Mouse (Mus musculus) urinary bladder, postnatal 14 days (tissue): ENCODE data around the gene Gm9803.
"Not testable (repeated sequence)": the region's sequence is repeated elsewhere in the genome, so short reads cannot be mapped to it uniquely, and the experiment has no call there.

Experiments
- DNase-seq: peaks from one replicate; pipeline ENCODE4 v3.0.0; 2021; ENCODE audit warnings: low spot score

Gene Gm9803

GRCm38 (mm10) chr10:43523931-43524330 lies at the start of gene Gm9803:
Gene Gm9803 (plus strand): TSS chr10:43524084.
- DNase-seq, result not testable (repeated sequence)

DNA sequence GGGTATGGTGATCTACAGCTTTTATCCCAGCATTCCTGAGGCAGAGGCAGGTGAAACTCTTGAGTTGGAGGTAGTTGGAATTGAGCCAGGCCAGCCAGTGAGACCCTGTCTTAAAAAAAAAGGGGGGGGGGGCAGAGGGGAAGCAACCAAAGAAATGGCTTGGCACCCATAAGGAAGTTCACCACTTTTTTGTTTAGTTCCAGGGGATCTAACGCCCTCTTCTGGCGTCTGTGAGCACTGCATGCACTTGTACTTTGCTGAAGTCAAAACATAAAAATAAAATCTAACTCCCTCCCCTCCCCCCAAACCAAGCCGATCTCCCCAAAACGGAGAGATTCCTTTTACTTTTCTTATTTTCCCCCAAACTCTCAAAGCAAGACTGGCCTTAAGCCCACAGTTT lies 48.5 kb upstream of the Gm9803 start:
- DNase-seq, result no peak

- no peak for DNase-seq
Observed at GRCm38 (mm10) chr10:43477459-43477858, 46.4 kb upstream of the Gm9803 start.

DNA sequence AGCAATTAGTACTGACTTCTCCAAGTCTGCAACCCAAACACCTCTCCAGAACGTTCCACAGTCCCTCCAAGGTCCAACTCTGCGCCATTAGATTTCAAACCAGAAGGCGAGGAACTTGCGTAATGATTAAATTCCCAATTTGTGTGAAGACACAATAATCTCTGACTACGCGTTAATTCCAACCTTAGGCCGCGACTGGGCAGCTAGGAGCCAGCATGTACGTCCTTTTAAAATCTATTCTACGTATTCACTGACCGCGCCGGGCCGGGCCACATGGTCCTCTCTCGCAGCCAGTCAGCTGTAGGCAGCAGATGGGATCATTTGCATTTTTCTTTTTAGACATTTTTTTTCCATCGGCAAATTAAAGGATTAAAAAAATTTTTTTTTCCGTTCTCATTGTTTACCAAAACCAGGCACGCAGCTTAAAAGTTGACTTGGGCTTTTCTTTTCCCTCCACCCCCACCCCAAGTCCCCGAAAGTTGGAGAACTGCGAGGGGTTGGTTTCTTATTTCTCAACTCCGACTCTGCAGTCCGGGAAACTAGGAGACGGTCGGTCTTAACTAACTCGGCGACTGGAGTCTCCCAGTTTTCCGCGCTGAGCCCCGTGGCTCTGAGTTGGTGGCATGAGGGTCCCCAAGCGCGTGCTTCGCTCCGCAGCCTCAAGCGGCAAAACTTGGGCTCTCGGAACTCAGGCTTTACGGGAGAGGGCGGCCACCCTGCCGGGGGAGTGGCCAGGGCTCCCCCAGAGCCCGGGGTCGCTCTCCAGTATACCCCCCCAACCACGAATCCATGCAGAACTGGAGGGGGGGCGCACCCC lies 45.8 kb upstream of the Gm9803 start:
- DNase-seq, result peak; percentile 52

DNA sequence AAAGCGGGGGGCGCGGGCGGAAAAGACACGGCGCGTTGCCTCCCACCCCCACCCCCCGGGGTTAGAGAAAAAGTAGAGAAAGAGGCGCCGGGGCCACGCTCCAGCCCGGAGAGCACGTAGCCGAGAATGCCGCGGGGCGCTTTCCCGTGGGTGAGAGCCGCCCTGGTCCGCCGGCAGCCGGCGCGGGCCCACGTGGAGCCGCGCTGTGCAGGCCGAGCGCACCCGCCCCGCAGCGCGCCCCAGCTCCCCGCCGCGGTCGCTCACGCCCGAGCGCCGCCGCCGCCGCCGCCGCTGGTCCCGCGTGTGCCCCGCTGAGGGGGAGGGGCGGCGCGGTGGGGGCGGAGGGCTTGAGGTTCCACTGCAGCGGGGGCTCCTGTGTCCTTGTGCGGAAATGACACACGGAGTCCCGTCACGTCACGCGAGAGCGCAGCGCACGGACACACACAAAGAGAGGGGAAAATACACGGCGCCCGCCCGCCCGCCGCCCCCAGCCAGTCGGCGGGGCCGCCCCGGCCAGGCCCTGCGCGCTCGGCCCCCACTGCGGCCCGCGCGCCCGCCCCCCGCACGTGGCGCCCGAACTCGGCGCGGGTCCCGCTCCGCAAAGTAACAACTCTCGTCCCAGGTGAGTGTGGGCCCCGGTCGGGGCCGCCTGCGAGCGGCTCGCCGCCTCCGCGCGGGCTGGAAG lies 45.0 kb upstream of the Gm9803 start, which contains the start of gene Bend3:
Gene Bend3, plus strand, starts transcription at position 81 of the 685 bp plus-strand sequence.
- peak; percentile 44 for DNase-seq

DNA sequence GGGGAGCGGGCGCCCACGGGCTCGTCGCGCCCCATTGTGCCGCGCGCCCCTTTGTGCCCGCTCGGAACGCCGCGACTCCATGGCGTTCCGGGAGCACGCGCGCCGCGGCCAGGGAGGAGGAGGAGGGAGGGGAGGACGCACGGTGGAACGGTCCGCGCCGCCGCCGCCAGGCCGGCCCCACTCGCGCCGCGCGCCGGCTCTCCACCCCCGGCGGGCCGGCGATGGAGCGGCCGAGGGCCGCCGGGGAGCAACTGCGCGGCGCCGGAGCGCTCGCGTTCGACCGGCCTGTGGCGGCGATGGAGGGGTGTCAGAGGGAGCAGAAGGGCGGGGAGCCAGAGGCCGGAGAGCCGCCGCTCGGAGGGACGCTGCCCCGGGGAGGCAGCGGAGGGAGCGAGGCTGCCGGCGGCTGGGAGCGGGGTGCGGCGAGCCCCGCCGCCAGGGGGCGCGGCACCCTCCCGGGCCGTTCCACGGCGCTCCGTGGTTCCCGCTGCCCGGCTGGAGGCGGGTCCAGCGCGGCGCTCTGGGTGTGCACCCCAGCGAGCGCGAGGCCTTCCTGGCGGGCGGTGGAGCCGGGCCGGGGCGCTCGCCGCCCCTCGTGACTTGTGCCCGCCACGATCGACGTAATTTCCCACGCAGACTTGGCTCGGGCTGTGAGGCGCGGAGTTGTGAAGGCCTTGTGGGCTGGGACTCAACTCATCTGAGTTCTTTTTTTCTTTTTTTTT lies 44.3 kb upstream of the Gm9803 start:
- peak; percentile 86 for DNase-seq

GRCm38 (mm10) chr10:43480227-43480849 lies 43.5 kb upstream of the Gm9803 start:
- DNase-seq, result no peak

- DNase-seq, result no peak
Observed at GRCm38 (mm10) chr10:43481179-43481578, 42.7 kb upstream of the Gm9803 start.

- no peak for DNase-seq
Observed at GRCm38 (mm10) chr10:43482021-43482420, 41.9 kb upstream of the Gm9803 start.

GRCm38 (mm10) chr10:43483426-43483995 lies 40.4 kb upstream of the Gm9803 start:
- no peak for DNase-seq

DNA sequence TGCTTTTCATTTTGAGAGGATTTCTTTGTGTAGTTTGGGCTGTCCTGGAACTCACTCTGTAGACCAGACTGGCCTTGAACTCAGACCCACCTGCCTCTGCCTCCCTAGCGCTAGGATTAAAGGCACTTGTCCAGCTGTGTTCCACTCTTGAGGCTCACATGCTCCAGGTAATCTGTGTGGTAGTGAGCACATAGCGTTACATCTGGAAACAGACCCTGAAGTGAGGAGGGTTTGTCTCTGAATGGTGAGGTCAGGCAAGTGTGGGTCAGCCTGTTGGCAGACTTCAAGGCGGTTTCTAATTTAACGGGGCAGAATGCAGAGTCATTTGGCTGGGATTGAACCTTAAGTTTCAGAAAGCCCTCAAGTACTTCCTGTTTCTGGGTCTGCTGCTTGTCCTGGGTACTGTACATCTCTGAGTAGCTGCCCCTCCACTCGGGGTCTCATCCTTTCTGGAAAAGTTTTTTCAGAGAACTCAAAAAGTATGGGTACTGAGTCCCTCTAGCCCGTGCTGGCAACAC lies 38.1 kb upstream of the Gm9803 start:
- no peak for DNase-seq

DNA sequence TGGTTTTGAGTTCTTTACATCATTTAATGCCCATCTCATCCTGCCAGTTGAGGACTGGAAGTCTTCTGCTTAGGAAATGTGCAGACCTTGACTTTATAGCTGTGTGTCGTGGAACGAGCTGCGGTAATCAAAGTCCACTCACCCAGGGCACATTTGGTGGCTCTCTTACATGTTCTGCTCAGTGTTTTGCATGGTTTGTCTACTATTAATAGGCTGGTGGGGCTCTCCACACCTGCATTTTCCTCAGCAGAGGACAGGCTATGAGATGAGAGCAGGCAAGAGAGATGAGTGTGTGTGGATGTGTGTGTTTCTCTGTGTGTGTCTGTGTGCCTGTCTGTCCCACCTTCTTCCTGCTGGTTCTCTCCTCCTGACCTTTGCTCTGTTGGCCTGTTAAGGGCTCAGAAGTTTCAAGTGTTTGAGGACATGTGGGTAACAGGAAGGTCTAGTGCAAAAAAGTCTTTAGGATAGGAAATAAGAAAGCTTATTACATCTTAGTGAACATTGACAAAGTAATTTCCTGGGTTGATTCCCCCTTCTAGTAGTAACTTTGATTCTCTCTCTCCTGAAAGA lies 36.4 kb upstream of the Gm9803 start:
- DNase-seq, result no peak

DNA sequence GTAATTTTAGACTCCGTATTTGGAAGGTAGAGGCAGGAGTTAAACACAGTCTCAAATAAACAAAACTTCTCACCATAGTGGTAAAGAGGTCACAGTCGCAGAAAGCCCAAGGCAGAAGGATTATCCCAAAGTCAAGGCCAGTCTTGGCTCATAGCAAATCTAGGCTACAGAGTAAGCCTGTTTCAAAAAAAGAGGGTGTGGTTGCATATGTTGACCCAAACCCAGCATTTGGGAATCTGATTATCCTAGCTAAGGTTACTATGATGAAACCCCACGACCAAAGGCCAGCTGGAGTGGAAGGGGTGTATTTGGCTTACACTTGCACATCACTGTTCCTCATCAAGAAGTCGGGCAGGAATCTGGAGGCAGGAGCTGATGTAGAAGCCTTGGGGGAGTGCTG lies 35.6 kb upstream of the Gm9803 start:
- DNase-seq, result no peak

GRCm38 (mm10) chr10:43489139-43489538 lies 34.7 kb upstream of the Gm9803 start:
- no peak for DNase-seq

DNA sequence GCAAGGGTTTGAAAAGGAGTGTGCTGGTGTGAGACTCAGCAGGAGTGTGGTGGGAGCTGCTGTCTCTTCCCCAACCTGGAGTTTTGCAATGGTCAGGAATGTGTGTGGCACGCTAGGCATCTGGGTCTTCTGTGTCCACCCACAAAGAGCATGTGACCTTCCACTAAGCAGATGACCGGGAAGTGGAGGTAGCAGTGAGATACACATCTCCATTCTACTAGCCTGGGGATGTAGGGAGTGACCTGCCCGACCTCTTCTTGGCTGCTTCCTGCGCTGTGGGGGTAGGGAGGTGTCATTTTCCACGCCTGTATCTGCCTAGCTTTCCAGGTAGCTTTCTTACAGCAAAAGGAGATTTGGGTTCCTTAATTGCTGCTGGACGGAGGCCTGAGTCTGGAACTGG lies 34.3 kb upstream of the Gm9803 start:
- no peak for DNase-seq

DNA sequence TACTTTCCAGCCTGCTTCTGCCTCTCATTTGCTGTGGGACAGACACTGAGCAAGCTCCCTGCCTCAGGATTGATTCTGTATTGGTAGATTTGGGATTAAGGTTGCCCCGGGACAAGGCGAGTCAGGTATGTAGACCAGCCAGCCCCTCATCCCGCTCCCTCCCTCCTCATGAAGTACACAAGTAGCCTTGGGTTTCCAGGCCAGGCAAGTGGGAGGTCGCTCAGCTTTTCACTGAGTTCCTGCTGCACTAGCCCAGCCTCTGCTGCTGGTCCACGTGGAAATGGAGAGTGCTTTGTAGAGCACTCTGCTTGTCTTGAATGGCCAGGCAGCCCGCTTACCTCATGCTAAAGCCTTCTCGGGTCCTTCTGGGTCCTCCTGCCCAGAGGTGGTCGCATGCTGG lies 33.9 kb upstream of the Gm9803 start:
- DNase-seq, result no peak

- no peak for DNase-seq
Observed at GRCm38 (mm10) chr10:43490846-43491245, 33.0 kb upstream of the Gm9803 start.

DNA sequence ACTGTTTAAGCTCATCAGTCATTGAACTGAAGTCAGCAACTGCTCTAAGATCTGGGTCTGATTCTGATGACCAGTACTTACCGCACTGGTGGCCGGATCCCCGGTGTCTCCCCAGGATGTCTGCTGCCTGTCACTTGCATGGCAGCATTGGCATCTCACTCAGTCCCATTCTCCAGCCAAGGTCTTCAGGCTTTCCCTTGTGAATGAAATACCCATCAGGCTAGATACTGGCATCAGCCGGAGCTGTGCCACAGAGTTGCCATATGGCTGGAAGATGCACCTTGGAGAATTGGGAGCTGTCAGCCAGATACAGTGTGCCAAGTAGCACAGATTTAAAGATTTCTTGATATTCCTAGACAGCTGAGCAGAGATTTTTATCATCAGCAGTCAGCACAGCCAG lies 21.3 kb upstream of the Gm9803 start:
- no peak for DNase-seq

DNA sequence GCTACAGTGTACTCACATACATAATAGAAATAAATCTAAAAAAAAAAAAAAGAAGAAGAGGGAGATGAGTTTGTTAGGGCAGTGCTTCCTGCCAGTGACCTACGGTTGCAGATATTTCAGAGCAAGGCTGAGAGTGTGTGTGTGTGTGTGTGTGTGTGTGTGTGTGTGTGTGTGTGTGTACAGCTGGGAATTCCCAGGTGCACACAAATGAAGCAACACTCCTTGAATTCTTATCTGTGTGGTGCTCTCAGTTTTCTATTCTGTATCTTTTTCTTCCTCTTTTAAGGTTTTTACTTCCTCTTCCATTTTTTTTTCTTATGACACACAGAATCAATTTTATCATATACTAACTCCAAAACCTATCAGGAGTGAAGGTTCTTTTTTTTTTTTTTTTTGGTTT lies 19.6 kb upstream of the Gm9803 start:
- no peak for DNase-seq

DNA sequence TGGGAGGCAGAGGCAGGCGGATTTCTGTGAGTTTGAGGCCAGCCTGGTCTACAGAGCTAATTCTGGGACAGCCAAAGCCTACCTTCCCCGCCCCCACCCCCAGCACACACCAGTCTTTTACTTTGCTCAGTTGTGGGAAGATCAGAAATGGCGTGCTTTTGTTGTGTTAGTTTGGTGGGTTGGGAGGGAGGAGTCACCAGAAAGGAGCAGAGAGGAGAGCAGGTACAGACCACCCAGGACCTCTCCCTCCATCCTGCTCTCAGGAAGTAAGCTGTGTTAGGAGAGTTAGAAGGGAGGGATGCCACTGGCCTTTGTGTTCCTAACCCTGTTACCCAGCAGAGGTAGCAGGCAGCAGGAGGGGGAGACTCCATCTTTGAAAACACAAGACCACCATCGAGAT lies 16.8 kb upstream of the Gm9803 start:
- DNase-seq, result no peak

DNA sequence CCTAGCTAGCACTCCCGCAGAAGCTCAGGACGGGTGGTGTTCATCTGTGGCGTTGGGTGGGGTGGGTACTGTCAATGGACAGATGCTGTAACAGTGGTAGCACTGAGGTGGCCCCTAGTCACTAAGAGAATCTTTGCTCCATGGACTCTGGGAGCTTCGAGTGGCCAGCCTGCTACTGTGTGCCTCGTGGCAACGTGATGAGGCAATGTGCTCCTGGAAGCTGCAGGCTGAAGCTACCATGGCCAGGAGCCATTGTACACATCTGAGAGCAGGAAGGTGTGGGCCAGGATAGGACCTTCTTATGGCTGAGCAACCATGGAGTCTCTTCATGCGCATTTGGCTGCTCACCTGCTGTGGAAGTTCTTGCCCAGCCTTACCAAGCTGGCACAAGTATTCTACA lies 14.7 kb upstream of the Gm9803 start:
- no peak for DNase-seq
